Mouse (Mus musculus): Measurements from ENCODE around the gene Robo1.

DNA sequence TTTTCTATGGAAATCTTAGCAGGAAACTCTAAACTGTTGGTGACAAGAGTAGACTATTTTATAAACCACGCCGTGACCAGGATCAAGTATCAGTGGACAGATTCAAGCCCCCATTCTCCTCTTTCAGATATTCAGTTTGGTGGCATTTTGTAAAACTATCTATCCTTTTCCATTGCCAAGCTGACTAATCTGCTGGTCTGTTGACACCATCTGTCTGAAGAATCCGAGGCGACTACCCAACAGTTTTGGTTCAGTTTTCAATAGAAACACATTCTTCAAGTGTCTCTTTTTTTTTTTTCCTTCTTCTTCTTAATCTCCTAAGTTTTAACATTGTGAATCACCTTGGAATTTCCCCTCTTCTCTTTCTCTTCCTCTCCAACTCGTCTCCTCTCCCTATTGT, 397.7 kb downstream of the Robo1 start:
- no peak for TF ChIP-seq CTCF (IDR thresholded peaks at IDR 0.05; ENCODE audit: low read depth, low read length)
- no peak for TF ChIP-seq POLR2A (IDR thresholded peaks at IDR 0.05; ENCODE audit: insufficient read depth, low read length)
